Mouse (Mus musculus): Measurements from ENCODE around the gene Dbnl.
"Not testable (repeated sequence)": the region's sequence is repeated elsewhere in the genome, so short reads cannot be mapped to it uniquely, and the experiment has no call there.

DNA sequence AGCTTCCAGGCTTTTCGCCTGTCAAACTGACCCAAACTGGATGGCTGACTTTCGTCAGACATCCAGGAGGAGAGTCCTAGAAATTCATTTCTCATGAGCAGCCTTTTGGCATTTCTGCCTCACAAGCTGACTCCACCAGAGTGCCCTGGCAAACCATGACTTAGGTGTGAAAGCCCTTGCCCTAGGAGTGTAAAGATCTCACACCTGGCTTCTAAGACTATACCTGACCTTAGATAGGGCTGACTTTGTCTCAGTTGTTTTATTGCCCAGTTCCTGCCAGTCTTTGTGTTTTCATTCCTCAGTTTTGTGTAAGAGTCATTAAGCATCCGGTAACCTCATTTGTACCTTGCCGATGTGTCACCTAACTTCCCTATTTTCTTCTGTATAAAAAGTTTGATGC lies 21.2 kb downstream of the Dbnl start:
- not testable (repeated sequence) for TF ChIP-seq CTCF (IDR thresholded peaks at IDR 0.05; ENCODE audit: extremely low read depth, insufficient read length, insufficient replicate concordance, low read depth, low read length); POLR2A (IDR thresholded peaks at IDR 0.05; ENCODE audit: low read depth, low read length)

All from small intestine, adult 2 months (tissue).